Comparison of ENCODE assay signal across 10 mouse cellular contexts in genomic region chr13:102113941-102114340, GRCm38 (mm10).
A peak's percentile ranks its signal among the peaks of the same experiment; 100 is the strongest.
DNase-seq lines count a peak whose midpoint lies in the region; ATAC-seq and TF ChIP-seq lines count a peak whose summit lies in the region.
"Had no signal": no experiment of that assay in that cellular context is flagged by ENCODE, and none has a peak within 500 bp of the region (broad histone marks: within the 10 kb centered on the region; RNA-seq: fewer than 3 reads in every experiment).

No protein-coding gene starts in this region.

- TF ChIP-seq CTCF in kidney, adult 2 months (conservative IDR thresholded peaks at IDR 0.05; ENCODE audit: insufficient read depth, insufficient read length, low read depth, low read length) = no peak
- TF ChIP-seq CTCF in forebrain, postnatal 0 days (IDR thresholded peaks at IDR 0.05; ENCODE audit: low read depth) = no peak

- H3K4me3 ChIP-seq in kidney, adult 2 months (ENCODE audit: insufficient read depth, low read depth, low read length) = no peak overlapping the region
- H3K4me3 ChIP-seq in kidney, embryonic 16.5 days (ENCODE audit: low read length) = no peak overlapping the region
- H3K4me3 ChIP-seq in forebrain, postnatal 0 days (ENCODE audit: low read depth, low read length) = no peak overlapping the region
- H3K4me3 ChIP-seq: hindbrain, embryonic 15.5 days; limb, embryonic 12.5 days had no signal

- H3K36me3 ChIP-seq in kidney, adult 2 months (ENCODE audit: control insufficient read depth, insufficient read depth, low read length) = no peaks in the 10 kb centered on the region
- no peaks in the 10 kb centered on the region for H3K36me3 ChIP-seq in kidney, embryonic 16.5 days (ENCODE audit: insufficient read depth, low read length)
- H3K36me3 ChIP-seq in forebrain, postnatal 0 days (ENCODE audit: insufficient read depth) = no peaks in the 10 kb centered on the region
- H3K36me3 ChIP-seq: hindbrain, embryonic 15.5 days; limb, embryonic 12.5 days had no signal

- TF ChIP-seq POLR2A in kidney, adult 2 months (IDR thresholded peaks at IDR 0.05; ENCODE audit: low read depth, low read length) = no peak

- H3K4me2 ChIP-seq in kidney, embryonic 16.5 days (replicated peaks; ENCODE audit: low read depth, low read length) = no peak overlapping the region
- H3K4me2 ChIP-seq in forebrain, postnatal 0 days (ENCODE audit: low read depth) = no peak overlapping the region
- H3K4me2 ChIP-seq: hindbrain, embryonic 15.5 days; limb, embryonic 12.5 days had no signal

- no peaks in the 10 kb centered on the region for H3K27me3 ChIP-seq in kidney, adult 2 months (replicated peaks; ENCODE audit: control insufficient read depth, insufficient read depth, low read length)
- H3K27me3 ChIP-seq in kidney, embryonic 16.5 days (ENCODE audit: insufficient read depth, low read length) = no peaks in the 10 kb centered on the region
- H3K27me3 ChIP-seq in forebrain, postnatal 0 days (ENCODE audit: insufficient read depth, low read length) = no peaks in the 10 kb centered on the region
- H3K27me3 ChIP-seq: hindbrain, embryonic 15.5 days; limb, embryonic 12.5 days had no signal

- no peaks in the 10 kb centered on the region for H3K4me1 ChIP-seq in kidney, adult 2 months (ENCODE audit: control insufficient read depth, insufficient read depth, low read length)
- no peaks in the 10 kb centered on the region for H3K4me1 ChIP-seq in kidney, embryonic 16.5 days (ENCODE audit: insufficient read depth, low read length)
- H3K4me1 ChIP-seq in forebrain, postnatal 0 days (ENCODE audit: insufficient read depth) = no peaks in the 10 kb centered on the region
- H3K4me1 ChIP-seq: hindbrain, embryonic 15.5 days; limb, embryonic 12.5 days had no signal

- no peaks in the 10 kb centered on the region for H3K9me3 ChIP-seq in kidney, embryonic 16.5 days (ENCODE audit: low read length)
- H3K9me3 ChIP-seq in forebrain, postnatal 0 days (ENCODE audit: low read length) = no peaks in the 10 kb centered on the region
- H3K9me3 ChIP-seq: hindbrain, embryonic 15.5 days; limb, embryonic 12.5 days had no signal

- no peak for ATAC-seq in kidney, embryonic 16.5 days (ENCODE audit: low FRiP score, low TSS enrichment)
- no peak for ATAC-seq in forebrain, postnatal 0 days

- H3K27ac ChIP-seq in kidney, adult 2 months (ENCODE audit: insufficient read depth, low read depth, low read length) = peak overlapping the region; percentile 41; the same call in 1 of the 2 replicates
- no peak overlapping the region for H3K27ac ChIP-seq in kidney, embryonic 16.5 days (ENCODE audit: low read length)
- no peak overlapping the region for H3K27ac ChIP-seq in forebrain, postnatal 0 days (ENCODE audit: low read depth, low read length)
- H3K27ac ChIP-seq: hindbrain, embryonic 15.5 days; limb, embryonic 12.5 days had no signal

- H3K9ac ChIP-seq in kidney, embryonic 16.5 days (replicated peaks; ENCODE audit: low read length) = no peak overlapping the region
- H3K9ac ChIP-seq in forebrain, postnatal 0 days = no peak overlapping the region
- H3K9ac ChIP-seq: hindbrain, embryonic 15.5 days; limb, embryonic 12.5 days had no signal

- WGBS in kidney, adult 2 months = 65% methylated on average over 5 of the region's 5 CpGs
- 72% methylated on average over 5 of the region's 5 CpGs for WGBS in kidney, embryonic 16.5 days
- 94% methylated on average over 5 of the region's 5 CpGs for WGBS in forebrain, postnatal 0 days

- DNase-seq in kidney, adult 2 months = peak; percentile 83
- peak; percentile 48 for DNase-seq in adrenal gland, postnatal 14 days
- peak; percentile 83 for DNase-seq in kidney, adult 9 months
- DNase-seq in lung, postnatal 36 days = peak; percentile 91
- DNase-seq in thymus, postnatal 14 days = no peak
- no peak for DNase-seq in forebrain, postnatal 0 days
- DNase-seq: cerebellum, postnatal 14 days had no signal

Comparison
In these comparisons a context has a peak if more than half of its experiments do, and no peak if none do; other contexts are left out.
1. DNase-seq: peak in kidney, adult 2 months (single experiment), adrenal gland, postnatal 14 days (single experiment), kidney, adult 9 months (single experiment) and lung, postnatal 36 days (single experiment); none in thymus, postnatal 14 days (single experiment) and forebrain, postnatal 0 days (single experiment).